Mouse (Mus musculus): ENCODE measurements at regions not wholly inside any gene's neighbourhood (a gene's known extent, or its start where the extent isn't known, plus 50 kb on each side); places are given as distances from the start of the nearest gene placed in this dataset.

DNA sequence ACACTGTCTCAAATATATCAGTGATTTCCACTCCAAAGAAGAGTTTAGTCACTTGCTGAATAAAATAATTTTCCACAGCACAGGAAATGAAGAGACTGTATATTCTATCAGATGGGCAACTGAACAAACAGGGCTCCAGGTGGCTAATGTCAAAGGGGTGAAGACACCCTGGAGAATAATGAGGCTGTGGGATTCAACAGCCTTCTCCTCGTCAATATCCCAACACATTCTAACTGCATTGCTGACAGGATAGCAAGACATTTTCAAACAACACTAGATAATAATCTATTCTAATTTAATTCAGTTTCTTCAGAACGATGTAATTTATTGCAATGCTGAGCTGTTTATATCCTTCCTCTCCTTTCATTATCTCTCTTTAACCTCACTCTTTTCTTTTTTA is 134.4 kb upstream of the Klhl13 start:
- DNase-seq (ENCODE audit: low spot score): no peak

DNA sequence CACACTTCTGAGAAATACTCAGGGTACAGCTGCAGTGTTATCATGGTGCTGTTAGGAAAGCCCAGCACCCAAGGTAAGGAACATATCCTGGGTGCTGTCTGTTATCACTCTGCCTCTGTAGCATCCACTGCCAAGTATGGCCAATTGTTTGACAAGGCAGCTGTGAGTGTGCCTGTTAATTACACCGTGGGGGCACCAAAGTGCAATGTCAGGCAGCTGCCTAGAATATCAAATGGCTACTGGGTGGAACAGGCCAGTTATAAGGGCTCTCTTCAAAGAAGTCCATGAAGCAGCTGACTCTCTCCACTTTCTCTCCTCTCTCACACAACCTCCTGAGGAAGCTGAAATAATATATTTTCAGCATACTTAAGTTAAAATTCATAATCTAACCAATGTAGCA is 130.3 kb upstream of the Klhl13 start:
- no peak for DNase-seq (ENCODE audit: low spot score)

DNA sequence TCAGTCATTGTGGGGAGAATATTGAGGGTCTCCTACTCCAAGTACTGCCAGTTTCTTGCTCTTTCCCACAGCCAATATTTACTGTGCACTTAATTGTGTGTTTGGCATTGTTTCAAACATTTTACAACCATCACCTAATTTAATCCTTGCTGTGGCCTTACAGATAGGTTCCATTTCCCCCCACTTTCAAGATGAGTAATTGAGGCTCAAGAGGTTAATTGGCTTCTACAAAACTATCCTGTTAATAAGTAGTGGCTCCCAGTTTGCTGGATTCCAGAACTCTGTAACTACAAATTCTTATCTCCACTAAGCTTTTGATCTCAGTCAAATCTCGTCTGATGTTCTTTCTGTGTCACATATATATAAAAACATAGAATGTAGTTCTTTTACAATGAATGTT is 112.0 kb upstream of the Klhl13 start:
- DNase-seq (ENCODE audit: low spot score): no peak

DNA sequence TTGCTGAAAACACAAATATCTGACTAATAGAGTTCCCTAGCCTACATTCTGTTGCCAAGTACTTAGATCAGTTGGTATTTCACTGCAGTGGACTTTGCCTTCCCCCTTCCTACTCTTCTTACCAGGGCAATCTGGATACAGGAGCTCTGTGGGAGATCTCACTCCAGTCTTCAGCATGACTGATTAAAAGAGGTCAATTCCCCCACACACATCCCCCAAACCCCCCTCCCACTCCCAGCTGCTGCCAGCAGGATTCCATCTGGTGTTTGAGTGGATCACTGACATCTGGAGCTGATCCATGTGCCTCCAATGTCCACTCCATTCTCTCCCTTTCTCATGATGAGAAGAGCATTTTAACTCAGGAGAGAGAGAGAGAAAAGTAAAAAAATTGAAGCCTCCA is 101.1 kb upstream of the Klhl13 start:
- DNase-seq (ENCODE audit: low spot score): no peak

DNA sequence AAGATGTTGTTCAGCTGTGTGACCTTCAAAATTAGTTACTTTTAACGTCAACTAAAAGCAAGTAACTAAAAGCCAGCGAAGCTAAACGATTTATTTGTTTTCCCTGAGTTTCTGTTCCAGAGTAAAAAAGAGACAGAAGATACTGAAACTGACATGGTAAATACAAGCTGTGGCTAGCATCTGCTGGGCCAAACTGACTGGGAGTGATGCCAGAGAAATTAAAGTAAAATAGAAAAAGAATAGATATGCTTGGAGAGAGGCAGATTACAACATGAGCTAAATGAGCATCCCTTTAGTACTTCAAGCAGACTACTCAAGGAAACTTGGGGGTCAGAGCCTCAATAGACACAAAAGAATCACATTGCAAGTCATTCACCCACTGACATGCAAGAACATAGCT is 88.7 kb upstream of the Klhl13 start:
- peak; percentile 7 for DNase-seq (ENCODE audit: low spot score)

DNA sequence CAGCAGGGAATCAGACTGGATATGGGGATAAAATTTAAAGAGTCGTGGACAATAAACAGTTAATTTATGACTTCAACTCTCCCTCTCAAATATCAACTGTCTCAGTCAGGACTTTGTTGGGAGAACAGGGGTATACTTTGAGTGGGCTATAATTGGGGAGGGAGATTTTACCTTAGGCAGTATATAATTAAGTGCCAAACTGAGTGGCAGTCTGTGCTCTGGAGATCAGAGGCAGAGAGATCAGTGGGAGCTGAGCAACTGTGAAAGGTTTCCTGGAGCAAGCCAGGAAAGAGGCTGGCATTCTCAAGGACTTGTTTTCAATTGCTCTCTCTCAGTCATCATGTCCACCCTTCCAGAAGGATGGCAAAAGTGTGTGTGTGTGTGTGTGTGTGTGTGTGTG is 57.9 kb upstream of the Klhl13 start:
- no peak for DNase-seq (ENCODE audit: low spot score)

DNA sequence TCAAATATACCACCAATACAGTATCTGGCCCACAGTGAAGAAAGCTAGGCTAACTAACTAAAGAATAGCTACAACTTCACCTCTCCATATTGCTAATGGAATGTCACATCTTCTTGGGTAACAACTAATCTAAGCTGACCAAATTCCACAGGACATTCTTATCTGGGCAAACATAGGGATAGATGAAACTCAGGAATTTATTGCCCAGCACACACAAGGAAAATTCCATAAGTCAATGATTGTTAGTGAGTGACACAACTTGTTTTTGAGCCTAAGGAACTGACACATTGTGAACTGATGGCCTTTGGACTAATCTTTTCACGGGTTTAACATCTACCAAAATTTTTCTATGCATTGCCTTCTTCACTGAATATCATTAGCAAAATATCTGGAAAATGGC is 52.6 kb upstream of the Klhl13 start:
- no peak for DNase-seq (ENCODE audit: low spot score)
